In genomic region chr2:92130071-92130470, GRCm38 (mm10) we compare ENCODE assay signal across 19 mouse cellular contexts. TPM values are rescaled to one million over a fixed set of nuclear protein-coding genes. Genes with fewer than 3 reads are reported as not detected.
DNase-seq lines count a peak whose midpoint lies in the region; ATAC-seq lines count a peak whose summit lies in the region.
"Had no signal": no experiment of that assay in that cellular context is flagged by ENCODE, and none has a peak within 500 bp of the region (broad histone marks: within the 10 kb centered on the region; RNA-seq: fewer than 3 reads in every experiment).

No protein-coding gene starts in this region.

- no peak for ATAC-seq in monocyte, adult 5-6 weeks (replicated peaks; ENCODE audit: insufficient number of reproducible peaks, low FRiP score, low TSS enrichment, poor library complexity, severe bottlenecking)
- no peak for ATAC-seq in kidney, embryonic 16.5 days (ENCODE audit: low FRiP score, low TSS enrichment)
- ATAC-seq: CD4-positive, CD25-positive, alpha-beta regulatory T cell, adult 4 months; forebrain, embryonic 13.5 days; forebrain, embryonic 15.5 days had no signal

- WGBS in kidney, embryonic 16.5 days = 94% methylated on average over 7 of the region's 7 CpGs

- H3K4me1 ChIP-seq in kidney, embryonic 16.5 days (ENCODE audit: insufficient read depth, low read length) = no peaks in the 10 kb centered on the region
- H3K4me1 ChIP-seq: embryonic facial prominence, embryonic 10.5 days; embryonic facial prominence, embryonic 12.5 days; forebrain, embryonic 13.5 days; forebrain, embryonic 15.5 days had no signal

- no peak overlapping the region for H3K27ac ChIP-seq in kidney, embryonic 16.5 days (ENCODE audit: low read length)
- H3K27ac ChIP-seq: embryonic facial prominence, embryonic 10.5 days; embryonic facial prominence, embryonic 12.5 days; forebrain, embryonic 13.5 days; forebrain, embryonic 15.5 days had no signal

- H3K4me3 ChIP-seq in kidney, embryonic 16.5 days (ENCODE audit: low read length) = no peak overlapping the region
- H3K4me3 ChIP-seq: embryonic facial prominence, embryonic 10.5 days; embryonic facial prominence, embryonic 12.5 days; forebrain, embryonic 13.5 days; forebrain, embryonic 15.5 days had no signal

- DNase-seq in 3134 (ENCODE audit: extremely low read depth, insufficient read length, low spot score) (peak; percentile 15), 3T3-L1 (ENCODE audit: low read depth, low spot score) (peak; percentile 67), NIH3T3 (ENCODE audit: low read depth) (peak; percentile 61)
- DNase-seq in spleen, postnatal 4 days (ENCODE audit: low spot score in 2 of 2) = no peak
- DNase-seq: adrenal gland, postnatal 14 days; B cell, adult 2 months; cerebellum, adult 11-12 months; cerebellum, adult 2 months; cerebellum, adult 9-10 months; cerebellum, postnatal 10 days; cerebellum, postnatal 25 days had no signal

- no peak overlapping the region for H3K9ac ChIP-seq in kidney, embryonic 16.5 days (replicated peaks; ENCODE audit: low read length)
- H3K9ac ChIP-seq: embryonic facial prominence, embryonic 12.5 days; forebrain, embryonic 13.5 days; forebrain, embryonic 15.5 days had no signal

- H3K4me2 ChIP-seq in kidney, embryonic 16.5 days (replicated peaks; ENCODE audit: low read depth, low read length) = no peak overlapping the region
- H3K4me2 ChIP-seq: embryonic facial prominence, embryonic 12.5 days; forebrain, embryonic 13.5 days; forebrain, embryonic 15.5 days had no signal

- H3K27me3 ChIP-seq in kidney, embryonic 16.5 days (ENCODE audit: insufficient read depth, low read length) = no peaks in the 10 kb centered on the region
- H3K27me3 ChIP-seq: embryonic facial prominence, embryonic 12.5 days; forebrain, embryonic 13.5 days; forebrain, embryonic 15.5 days had no signal

- H3K36me3 ChIP-seq in kidney, embryonic 16.5 days (ENCODE audit: insufficient read depth, low read length) = no peaks in the 10 kb centered on the region
- H3K36me3 ChIP-seq: embryonic facial prominence, embryonic 10.5 days; embryonic facial prominence, embryonic 12.5 days; forebrain, embryonic 15.5 days; G1E had no signal

- no peaks in the 10 kb centered on the region for H3K9me3 ChIP-seq in kidney, embryonic 16.5 days (ENCODE audit: low read length)
- H3K9me3 ChIP-seq: embryonic facial prominence, embryonic 10.5 days; embryonic facial prominence, embryonic 12.5 days; forebrain, embryonic 13.5 days; forebrain, embryonic 15.5 days; G1E had no signal

RNA-seq across cellular contexts. Expression of gene Phf21a, which starts 37.2 kb away (rescaled TPM):
- total RNA-seq in monocyte, adult 5-6 weeks (2017) = 96.6 to 144 TPM (median 103 TPM) in 3 replicates
- 25.2 and 33.8 TPM in 2 replicates for polyA plus RNA-seq in kidney, embryonic 16.5 days (2015; fragmentation: Nextera tagmentation; extraction: Ambion mirVana)

Comparison
In these comparisons a context has a peak if more than half of its experiments do, and no peak if none do; other contexts are left out.
1. DNase-seq: peak in 3134 (single experiment), 3T3-L1 (single experiment) and NIH3T3 (single experiment); none in spleen, postnatal 4 days (0 of 2).